Mouse (Mus musculus) cerebellum, adult 2 months (tissue): ENCODE measurements around the gene Tmem237. TPM values are rescaled to one million over a fixed set of nuclear protein-coding genes. Genes with fewer than 3 reads are reported as not detected.

ENCODE experiments used
- DNase-seq, 2 experiments: peaks; one replicate each; pipeline ENCODE4 v3.0.0; 2021
- H3K27ac ChIP-seq: fragments of 200-500 bp; 2 replicates; pipeline ENCODE4 v1.5.1; 2012; ENCODE audit warnings: low read length, control low read depth, inconsistent platforms; ENCODE audit not compliant: insufficient read depth
- H3K27me3 ChIP-seq: fragments of 200-500 bp; 2 replicates; pipeline ENCODE4 v1.6.1; 2012; ENCODE audit warnings: inconsistent platforms, mild to moderate bottlenecking, low read length, moderate library complexity; ENCODE audit not compliant: control insufficient read depth, insufficient read depth
- H3K4me1 ChIP-seq: fragments of 200-500 bp; 2 replicates; pipeline ENCODE4 v1.6.1; 2011; ENCODE audit warnings: low read length; ENCODE audit not compliant: control insufficient read depth, insufficient read depth
- H3K4me3 ChIP-seq: fragments of 200-500 bp; replicated peaks from 2 replicates; pipeline ENCODE3; 2011; ENCODE audit warnings: mild to moderate bottlenecking, low read depth, low read length, control low read depth; ENCODE audit not compliant: insufficient read depth
- CTCF ChIP-seq: fragments of 200-500 bp; IDR thresholded peaks from 2 replicates; pipeline ENCODE4 v1.5.1; 2011; ENCODE audit warnings: low read depth, mild to moderate bottlenecking, control low read depth, low read length, moderate library complexity, borderline replicate concordance; ENCODE audit not compliant: insufficient read depth
- POLR2A ChIP-seq: fragments of 200-500 bp; IDR thresholded peaks from 2 replicates; pipeline ENCODE4 v1.6.1; 2011; ENCODE audit warnings: low read length, control low read depth, borderline replicate concordance; ENCODE audit not compliant: insufficient read depth
- WGBS: fragments of 180-500 bp; shearing (Covaris S2); methylation state at CpG from one replicate; pipeline ENCODE4 v1.1.7; 2018; 5-methylcytosine and 5-hydroxymethylcytosine counted together
- polyA plus RNA-seq: library from polyadenylated mRNA; depleted of rRNA; stranded (reverse); fragments of >200 nt; gene quantifications from 2 replicates; pipeline ENCODE4 v1.2.3, GENCODE M21; 2012

Tmem237 gene
- polyA plus RNA-seq, 1 experiment, result 22.2 TPM

DNA sequence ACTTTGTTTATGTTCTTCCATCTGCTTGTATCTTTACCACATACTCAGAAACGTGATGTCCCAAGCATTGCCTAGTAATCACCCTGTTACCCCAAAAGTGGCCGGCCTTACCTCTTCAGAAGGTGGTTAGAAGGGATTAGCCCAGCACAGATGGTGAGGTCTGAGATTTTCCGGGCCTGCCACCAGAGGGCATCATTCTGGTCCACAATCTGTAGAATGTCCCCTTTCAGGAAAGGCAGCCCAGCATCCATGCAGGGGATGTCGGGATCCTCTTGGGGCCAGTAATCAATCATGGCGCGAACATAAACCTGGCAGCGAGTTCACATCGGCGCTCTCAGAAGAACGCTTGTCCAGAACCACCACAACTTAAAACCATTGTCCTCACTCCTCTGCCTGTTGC is 24.3 kb upstream of the Tmem237 start:
- Histone ChIP-seq H3K4me1 (no peaks in the 10 kb centered on the region), H3K4me3 (no peak overlapping the region), H3K27me3 (no peaks in the 10 kb centered on the region), H3K27ac (no peak overlapping the region)
- 73% methylated on average over 10 of the region's 10 CpGs for WGBS
- TF ChIP-seq POLR2A (no peak), CTCF (peak; percentile 69)
- DNase-seq, result peak; percentile 54 to 64

DNA sequence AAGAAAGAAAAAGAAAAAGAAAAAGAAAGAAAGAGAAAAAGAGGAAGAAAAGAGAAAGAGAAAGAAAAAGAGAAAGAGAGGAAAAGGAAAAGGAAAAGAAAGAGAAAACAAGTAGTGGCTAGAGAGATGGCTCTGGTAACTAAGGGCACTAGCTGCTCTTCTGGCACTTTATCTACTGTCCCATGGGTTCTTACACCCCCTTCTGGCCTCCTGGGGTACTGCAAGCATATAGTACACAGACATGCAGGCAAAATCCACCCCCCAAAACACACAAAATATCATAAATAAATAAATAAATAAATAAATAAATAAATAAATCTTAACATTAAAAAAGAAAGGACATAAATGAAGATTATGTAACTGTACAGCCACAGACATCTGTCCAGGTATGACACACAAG is 22.6 kb upstream of the Tmem237 start:
- Histone ChIP-seq H3K27me3 (no peaks in the 10 kb centered on the region), H3K4me3 (no peak overlapping the region), H3K27ac (no peak overlapping the region), H3K4me1 (no peaks in the 10 kb centered on the region)
- DNase-seq, result peak; percentile 22 to 42
- TF ChIP-seq CTCF (peak; percentile 62), POLR2A (no peak)

DNA sequence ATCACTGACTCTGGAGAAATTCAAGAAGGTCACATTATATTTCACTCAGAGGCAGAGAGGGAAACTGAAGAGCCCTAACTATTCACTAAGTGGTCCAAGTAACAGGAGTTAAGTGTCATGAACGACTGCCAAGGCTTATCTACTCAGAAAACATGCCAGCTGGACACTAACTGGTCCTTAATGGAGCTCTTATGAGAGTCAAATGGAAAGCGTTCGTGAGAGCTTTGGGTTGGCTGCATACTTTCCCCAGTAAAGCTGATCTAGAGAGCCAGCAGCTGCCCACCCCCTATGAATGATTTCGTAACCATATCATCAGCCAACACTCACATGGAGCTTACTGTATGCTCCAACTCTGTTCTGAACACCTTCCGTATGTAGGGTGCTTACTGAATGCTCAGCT is 14.2 kb upstream of the Tmem237 start:
- H3K4me1 ChIP-seq, result no peaks in the 10 kb centered on the region
- TF ChIP-seq POLR2A, result no peak
- no peak for TF ChIP-seq CTCF
- H3K27ac ChIP-seq, result no peak overlapping the region
- no peak overlapping the region for H3K4me3 ChIP-seq
- H3K27me3 ChIP-seq, result no peaks in the 10 kb centered on the region
- 33% methylated on average over 5 of the region's 5 CpGs for WGBS
- no peak for DNase-seq

DNA sequence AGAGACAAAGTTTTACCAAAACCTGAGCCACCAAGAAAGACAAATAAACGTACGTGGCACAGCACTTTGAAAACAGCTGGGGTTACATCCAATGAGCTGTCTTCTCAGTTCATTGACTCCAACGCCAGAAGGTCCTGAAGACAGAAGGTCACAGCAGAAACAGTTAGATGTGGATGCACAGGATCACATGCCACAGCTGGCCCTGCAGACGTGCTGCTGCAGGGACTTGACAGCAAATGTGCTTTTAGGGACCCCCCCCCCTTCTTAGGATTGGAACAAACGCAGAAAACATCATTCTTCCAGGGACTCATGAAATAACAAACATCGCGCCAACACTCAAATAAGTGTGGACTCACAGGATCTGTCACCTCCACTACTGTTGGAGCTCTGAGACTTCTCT is 8.7 kb upstream of the Tmem237 start:
- Histone ChIP-seq H3K27me3 (no peaks in the 10 kb centered on the region), H3K4me3 (no peak overlapping the region), H3K4me1 (no peaks in the 10 kb centered on the region), H3K27ac (no peak overlapping the region)
- TF ChIP-seq POLR2A, result no peak
- TF ChIP-seq CTCF, result no peak
- 68% methylated on average over 7 of the region's 7 CpGs for WGBS
- no peak for DNase-seq

DNA sequence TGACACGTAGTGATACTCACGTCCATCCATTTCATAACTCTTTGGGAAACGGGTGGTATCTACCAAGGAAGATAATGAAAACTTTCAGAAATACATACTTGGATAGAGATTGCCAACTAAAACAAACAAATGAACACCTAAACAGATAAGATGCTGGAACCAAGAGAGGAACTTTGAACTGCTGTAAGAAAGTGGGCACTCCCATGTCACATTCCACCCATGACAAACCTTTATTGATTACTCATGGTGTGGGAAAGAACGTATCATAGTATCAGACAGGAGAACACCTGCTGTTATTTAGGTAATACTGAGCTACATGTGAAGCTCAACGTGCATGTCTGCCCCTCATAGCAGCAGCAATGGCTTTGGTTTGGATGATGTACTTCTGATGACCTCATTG is 5.3 kb upstream of the Tmem237 start:
- TF ChIP-seq CTCF (no peak), POLR2A (no peak)
- 78% methylated on average over 5 of the region's 5 CpGs for WGBS
- no peaks in the 10 kb centered on the region for H3K27me3 ChIP-seq
- no peaks in the 10 kb centered on the region for H3K4me1 ChIP-seq
- H3K4me3 ChIP-seq, result no peak overlapping the region
- H3K27ac ChIP-seq, result no peak overlapping the region
- no peak for DNase-seq

DNA sequence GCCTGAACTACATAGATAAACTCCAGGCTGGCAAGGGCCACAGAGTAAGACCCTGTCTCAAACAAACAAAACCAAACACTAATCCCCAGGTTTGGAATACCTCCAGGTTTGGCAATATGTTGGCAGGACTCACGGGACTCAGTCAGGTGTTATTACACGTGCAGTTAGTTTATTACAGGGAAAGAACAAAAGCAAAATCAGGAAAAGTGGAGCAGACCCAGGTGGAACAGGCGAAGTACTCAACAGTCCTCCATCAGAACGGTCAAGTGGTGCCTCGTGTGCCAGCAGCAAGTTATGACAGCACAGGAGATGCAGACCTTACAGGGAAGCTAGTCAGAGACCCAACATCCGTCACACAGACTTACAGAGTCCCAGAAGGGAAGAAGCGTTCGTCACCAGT is 9.7 kb downstream of the Tmem237 start:
- Histone ChIP-seq H3K4me3 (no peak overlapping the region), H3K27me3 (no peaks in the 10 kb centered on the region), H3K27ac (no peak overlapping the region), H3K4me1 (no peaks in the 10 kb centered on the region)
- DNase-seq, result no peak
- TF ChIP-seq CTCF (no peak), POLR2A (no peak)
- WGBS, result 71% methylated on average over 8 of the region's 8 CpGs

DNA sequence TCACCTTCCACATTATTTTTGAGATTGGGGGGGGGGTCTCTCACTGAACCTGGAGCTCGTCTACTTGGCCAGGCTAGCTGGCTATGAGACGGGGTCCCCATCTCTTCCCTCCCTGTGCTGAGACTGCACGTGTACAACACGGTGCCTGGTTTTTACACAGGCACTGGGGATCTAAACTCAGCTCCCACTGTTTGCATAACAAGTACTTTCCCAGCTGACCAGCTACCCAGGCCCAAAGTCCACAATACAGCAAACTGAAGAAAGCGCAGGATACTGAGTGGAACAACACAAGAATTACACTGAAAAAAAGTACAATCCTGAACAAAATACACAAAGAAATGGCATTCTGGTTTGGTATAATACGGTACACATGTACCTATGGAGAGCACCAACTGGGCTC is 18.1 kb downstream of the Tmem237 start:
- no peaks in the 10 kb centered on the region for H3K4me1 ChIP-seq
- no peak overlapping the region for H3K27ac ChIP-seq
- H3K4me3 ChIP-seq, result no peak overlapping the region
- 93% methylated on average over 6 of the region's 6 CpGs for WGBS
- no peaks in the 10 kb centered on the region for H3K27me3 ChIP-seq
- no peak for DNase-seq
- TF ChIP-seq CTCF, result no peak
- TF ChIP-seq POLR2A, result no peak

DNA sequence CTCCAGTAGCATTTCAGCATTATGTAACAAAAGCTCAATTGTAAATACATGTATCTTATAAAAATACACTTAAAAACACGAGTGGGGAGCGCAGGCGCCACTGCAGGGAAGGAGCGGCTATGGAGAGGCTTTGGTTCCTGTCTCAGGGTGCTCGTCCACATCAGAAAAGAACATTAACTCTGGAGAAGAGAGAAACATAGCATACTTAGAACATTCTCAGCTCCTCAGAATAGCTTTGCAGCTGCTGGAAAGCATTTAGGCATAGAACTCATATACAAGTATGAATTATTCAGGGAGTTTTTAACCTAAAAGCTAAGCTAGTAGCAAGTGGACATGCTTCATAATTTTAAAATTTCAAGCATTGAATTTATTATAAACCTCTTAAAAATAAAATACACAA is 19.2 kb downstream of the Tmem237 start:
- WGBS, result 88% methylated on average over 5 of the region's 5 CpGs
- no peak overlapping the region for H3K27ac ChIP-seq

DNA sequence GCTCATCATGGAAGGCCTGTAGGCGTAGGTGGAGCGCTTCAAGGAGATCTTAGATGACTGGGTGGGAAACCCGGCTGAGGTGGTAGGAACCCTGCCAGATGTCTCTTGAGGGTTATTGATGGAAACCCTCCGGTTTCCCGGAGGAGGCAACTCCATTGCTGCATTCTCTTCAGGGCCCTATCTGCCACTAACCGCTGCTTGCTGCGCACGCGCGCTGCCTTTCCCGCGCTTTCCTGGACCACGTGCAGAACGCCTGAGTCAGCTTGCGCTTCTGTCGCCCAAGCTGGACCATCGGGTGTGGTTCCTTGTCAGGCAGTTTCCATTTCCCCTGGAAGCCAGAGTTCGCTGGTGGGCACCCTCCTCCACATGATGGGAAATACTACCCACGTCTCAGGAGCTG is 25.5 kb downstream of the Tmem237 start, which contains the start of gene C2cd6:
TSS of gene C2cd6 (minus strand) at position 196 of the 400 bp plus-strand sequence.
- TF ChIP-seq POLR2A (no peak), CTCF (no peak)
- H3K27me3 ChIP-seq, result no peaks in the 10 kb centered on the region
- DNase-seq, result no peak
- H3K27ac ChIP-seq, result no peak within 1 kb of the TSS
- no peak within 1 kb of the TSS for H3K4me3 ChIP-seq
- 94% methylated on average over 19 of the region's 19 CpGs for WGBS
- no peaks in the 10 kb centered on the region for H3K4me1 ChIP-seq

More for the DNA sequence above, 19.2 kb downstream of the Tmem237 start:
- TF ChIP-seq POLR2A, result no peak
- no peak for TF ChIP-seq CTCF
- Histone ChIP-seq H3K4me3 (no peak overlapping the region), H3K27me3 (no peaks in the 10 kb centered on the region), H3K4me1 (no peaks in the 10 kb centered on the region)
- no peak for DNase-seq
